Mouse (Mus musculus) midbrain, embryonic 14.5 days (tissue): ENCODE measurements around the gene Npsr1. TPM values are rescaled to one million over a fixed set of nuclear protein-coding genes. Genes with fewer than 3 reads are reported as not detected.
A peak's percentile ranks its signal among the peaks of the same experiment; 100 is the strongest.

Source experiments
- ATAC-seq: fragments of 200-750 bp; cut with Nextera tagmentation; 2 replicates; pipeline ENCODE4 v1.8.0; 2017; ENCODE audit warnings: moderate number of reproducible peaks, moderate library complexity; ENCODE audit not compliant: low FRiP score, low TSS enrichment
- DNase-seq: peaks from one replicate; pipeline ENCODE4 v3.0.0-alpha.2; 2015
- H3K27ac ChIP-seq: fragments of 300-500 bp; sonication (generic); replicated peaks from 2 replicates; pipeline ENCODE4 v1.5.1; 2014; ENCODE audit warnings: mild to moderate bottlenecking, low read depth, low read length, moderate library complexity
- H3K27me3 ChIP-seq: fragments of 300-500 bp; sonication (generic); 2 replicates; pipeline ENCODE4 v1.6.1; 2014; ENCODE audit warnings: low read length, control low read depth, mixed read lengths; ENCODE audit not compliant: control insufficient read depth, insufficient read depth
- H3K36me3 ChIP-seq: fragments of 300-500 bp; sonication (generic); 2 replicates; pipeline ENCODE4 v1.6.1; 2014; ENCODE audit warnings: low read length, control low read depth; ENCODE audit not compliant: control insufficient read depth, insufficient read depth
- H3K4me1 ChIP-seq: fragments of 300-500 bp; sonication (generic); 2 replicates; pipeline ENCODE4 v1.6.1; 2014; ENCODE audit warnings: mild to moderate bottlenecking, antibody characterized with exemption, low read length, control low read depth; ENCODE audit not compliant: control insufficient read depth, insufficient read depth
- H3K4me2 ChIP-seq: fragments of 300-500 bp; sonication (generic); 2 replicates; pipeline ENCODE4 v1.6.1; 2014; ENCODE audit warnings: mild to moderate bottlenecking, low read length, moderate library complexity
- H3K4me3 ChIP-seq: fragments of 300-500 bp; sonication (generic); replicated peaks from 2 replicates; pipeline ENCODE4 v1.5.1; 2014; ENCODE audit warnings: low read depth, low read length
- H3K9ac ChIP-seq: fragments of 300-500 bp; sonication (generic); replicated peaks from 2 replicates; pipeline ENCODE4 v1.6.1; 2014; ENCODE audit warnings: mild to moderate bottlenecking, low read length, moderate library complexity
- H3K9me3 ChIP-seq: fragments of 300-500 bp; sonication (generic); 2 replicates; pipeline ENCODE4 v1.6.1; 2016; ENCODE audit warnings: low read length, control low read depth, mixed read lengths; ENCODE audit not compliant: control insufficient read depth
- WGBS: fragments of 180-500 bp; shearing (Covaris S2); extraction: QIAGEN DNeasy Blood & Tissue Kit; methylation state at CpG from one replicate; pipeline ENCODE4 v1.1.7; 2014; 5-methylcytosine and 5-hydroxymethylcytosine counted together
- polyA plus RNA-seq: library from polyadenylated mRNA; unstranded; fragments of >200 nt; fragmentation: Nextera tagmentation; extraction: Ambion mirVana; gene quantifications from 2 replicates; pipeline ENCODE4 v1.2.1, GENCODE M21; 2014

Npsr1 gene
- polyA plus RNA-seq, 1 experiment from 2014 or later, result 0.21 TPM

- Histone ChIP-seq H3K27ac (no peak overlapping the region), H3K4me2 (no peak overlapping the region), H3K36me3 (no peaks in the 10 kb centered on the region), H3K9me3 (no peaks in the 10 kb centered on the region), H3K27me3 (no peaks in the 10 kb centered on the region), H3K4me3 (no peak overlapping the region), H3K4me1 (no peaks in the 10 kb centered on the region), H3K9ac (no peak overlapping the region)
- no peak for DNase-seq
- ATAC-seq, result no peak
- WGBS, result 92% methylated on average over 2 of the region's 2 CpGs
Measured at GRCm38 (mm10) chr9:24280498-24281287, 182.9 kb downstream of the Npsr1 start.

- WGBS, result 82% methylated on average over 3 of the region's 3 CpGs
- Histone ChIP-seq H3K36me3 (no peaks in the 10 kb centered on the region), H3K4me3 (no peak overlapping the region), H3K9ac (no peak overlapping the region), H3K4me1 (no peaks in the 10 kb centered on the region), H3K27me3 (no peaks in the 10 kb centered on the region), H3K4me2 (no peak overlapping the region), H3K27ac (no peak overlapping the region), H3K9me3 (no peaks in the 10 kb centered on the region)
- DNase-seq (no peak), ATAC-seq (no peak)
Measured at GRCm38 (mm10) chr9:24282617-24283016, 184.8 kb downstream of the Npsr1 start.

- DNase-seq, result peak; percentile 14
- 73% methylated on average over 2 of the region's 2 CpGs for WGBS
Measured at GRCm38 (mm10) chr9:24283071-24283470, 185.3 kb downstream of the Npsr1 start.

DNA sequence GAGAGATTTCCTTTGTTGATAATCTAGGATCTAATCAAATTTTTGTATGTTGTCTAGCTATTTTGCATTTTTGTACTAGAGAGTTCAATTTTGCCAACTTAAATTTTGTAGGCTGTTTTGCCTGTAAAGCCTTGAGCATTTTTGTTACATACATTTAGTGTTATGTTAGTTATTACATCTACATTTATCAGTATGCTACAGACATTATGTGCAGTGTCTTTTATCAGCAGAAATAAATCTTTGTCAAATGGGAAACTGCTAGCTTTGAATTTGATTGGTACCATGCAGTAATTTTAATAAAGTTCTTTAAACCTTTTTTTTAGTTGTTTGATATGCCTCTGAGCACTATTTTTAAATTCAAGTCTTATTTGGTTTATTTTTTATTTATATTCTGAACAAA is 185.7 kb downstream of the Npsr1 start:
- Histone ChIP-seq H3K9ac (no peak overlapping the region), H3K27me3 (no peaks in the 10 kb centered on the region), H3K4me2 (no peak overlapping the region), H3K9me3 (no peaks in the 10 kb centered on the region), H3K4me3 (no peak overlapping the region), H3K36me3 (no peaks in the 10 kb centered on the region), H3K27ac (no peak overlapping the region), H3K4me1 (no peaks in the 10 kb centered on the region)
- DNase-seq (no peak), ATAC-seq (no peak)

More at GRCm38 (mm10) chr9:24283071-24283470, 185.3 kb downstream of the Npsr1 start:
- no peak overlapping the region for H3K27ac ChIP-seq
- H3K36me3 ChIP-seq, result no peaks in the 10 kb centered on the region
- no peak for ATAC-seq
- H3K4me2 ChIP-seq, result no peak overlapping the region
- no peaks in the 10 kb centered on the region for H3K9me3 ChIP-seq
- H3K9ac ChIP-seq, result no peak overlapping the region
- no peaks in the 10 kb centered on the region for H3K27me3 ChIP-seq
- H3K4me1 ChIP-seq, result no peaks in the 10 kb centered on the region
- no peak overlapping the region for H3K4me3 ChIP-seq

DNA sequence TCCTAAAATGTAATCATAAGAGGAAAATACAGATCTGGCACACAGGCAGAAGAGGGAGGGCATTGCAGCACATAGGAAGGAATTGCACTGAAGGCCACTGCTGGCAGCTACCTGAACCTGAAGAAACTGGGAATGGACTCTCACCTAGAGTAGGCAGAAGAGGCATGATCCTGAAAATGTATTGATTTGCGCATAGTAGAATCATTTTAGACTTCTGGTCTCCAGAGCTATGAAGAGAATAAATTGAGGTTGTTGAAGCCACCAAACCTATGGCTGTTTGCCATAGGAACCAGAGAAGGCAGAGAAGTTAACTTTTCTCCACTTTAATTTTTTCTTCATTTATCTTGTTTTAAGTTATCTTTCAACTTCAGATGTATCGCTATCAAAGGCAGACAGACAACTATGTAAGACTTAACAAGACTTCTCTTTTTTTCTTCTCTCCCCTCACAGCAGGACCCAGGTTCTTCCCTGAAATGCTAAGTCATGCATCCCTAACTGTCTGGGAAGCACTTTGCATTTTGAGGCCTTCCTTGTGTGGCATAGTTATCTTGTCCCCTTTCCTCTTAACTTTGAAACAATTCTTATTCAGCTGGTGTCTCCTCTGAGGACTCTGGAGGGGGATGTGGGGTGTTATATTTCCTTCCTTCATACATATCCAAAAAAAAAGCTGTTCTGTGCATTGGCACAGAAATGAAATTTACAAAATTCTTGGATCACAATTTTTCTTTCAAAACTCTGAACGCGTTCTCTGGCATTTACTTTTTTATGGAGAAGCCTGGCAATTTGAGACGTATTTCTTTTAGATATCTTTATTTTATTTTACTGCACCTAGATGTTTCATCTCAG is 186.7 kb downstream of the Npsr1 start:
- DNase-seq (no peak), ATAC-seq (no peak)
- no peak overlapping the region for H3K4me3 ChIP-seq
- no peaks in the 10 kb centered on the region for H3K36me3 ChIP-seq
- H3K4me2 ChIP-seq, result no peak overlapping the region
- no peak overlapping the region for H3K9ac ChIP-seq
- H3K27me3 ChIP-seq, result no peaks in the 10 kb centered on the region
- no peak overlapping the region for H3K27ac ChIP-seq
- 85% methylated on average over 5 of the region's 5 CpGs for WGBS
- H3K9me3 ChIP-seq, result no peaks in the 10 kb centered on the region
- H3K4me1 ChIP-seq, result no peaks in the 10 kb centered on the region

DNA sequence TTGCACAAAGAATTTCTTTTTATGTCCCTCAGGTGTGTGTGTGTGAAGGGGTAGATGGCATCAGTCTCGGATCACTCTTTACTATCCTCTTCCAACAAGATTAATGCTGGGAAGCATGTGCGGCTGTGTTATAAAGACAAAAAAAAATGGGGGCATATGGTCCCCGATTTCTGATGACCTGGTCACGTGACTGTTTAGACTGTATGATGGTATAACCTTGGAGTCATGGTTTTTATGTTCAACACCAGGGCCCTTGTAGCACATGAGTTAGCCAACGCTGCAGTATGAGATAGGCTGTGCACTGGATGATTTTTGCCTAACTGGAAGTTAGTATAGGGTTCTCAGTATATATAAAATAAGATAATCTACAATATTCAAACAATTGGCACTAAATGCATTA is 187.6 kb downstream of the Npsr1 start:
- Histone ChIP-seq H3K4me3 (no peak overlapping the region), H3K9me3 (no peaks in the 10 kb centered on the region), H3K27ac (no peak overlapping the region), H3K9ac (no peak overlapping the region), H3K4me2 (no peak overlapping the region), H3K36me3 (no peaks in the 10 kb centered on the region), H3K27me3 (no peaks in the 10 kb centered on the region), H3K4me1 (no peaks in the 10 kb centered on the region)
- DNase-seq (no peak), ATAC-seq (no peak)
- WGBS, result 91% methylated on average over 5 of the region's 5 CpGs

DNA sequence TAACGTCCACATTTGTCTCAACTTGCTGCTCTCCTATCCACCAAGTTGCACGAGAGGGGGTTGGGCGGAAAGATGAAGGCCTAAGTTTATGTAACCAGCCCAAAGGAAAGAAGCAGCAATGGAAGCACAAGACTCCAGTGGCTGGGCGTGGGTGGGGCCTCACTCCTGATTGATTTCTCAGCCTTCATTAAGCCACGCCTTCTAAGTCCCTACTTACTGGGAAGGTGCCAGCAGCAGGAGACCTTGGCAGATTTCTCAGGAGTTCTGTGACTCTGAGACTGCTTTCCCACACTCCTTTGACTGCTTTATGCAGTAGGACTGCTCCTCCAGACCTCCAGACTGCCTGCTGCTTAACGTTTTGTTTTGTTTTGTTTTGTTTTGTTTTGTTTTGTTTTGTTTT is 193.6 kb downstream of the Npsr1 start:
- DNase-seq (peak; percentile 32), ATAC-seq (no peak)
- no peak overlapping the region for H3K4me2 ChIP-seq
- WGBS, result 47% methylated on average over 6 of the region's 6 CpGs
- no peak overlapping the region for H3K9ac ChIP-seq
- H3K4me1 ChIP-seq, result no peaks in the 10 kb centered on the region
- no peak overlapping the region for H3K27ac ChIP-seq
- no peak overlapping the region for H3K4me3 ChIP-seq
- no peaks in the 10 kb centered on the region for H3K9me3 ChIP-seq
- no peaks in the 10 kb centered on the region for H3K36me3 ChIP-seq
- H3K27me3 ChIP-seq, result no peaks in the 10 kb centered on the region

DNA sequence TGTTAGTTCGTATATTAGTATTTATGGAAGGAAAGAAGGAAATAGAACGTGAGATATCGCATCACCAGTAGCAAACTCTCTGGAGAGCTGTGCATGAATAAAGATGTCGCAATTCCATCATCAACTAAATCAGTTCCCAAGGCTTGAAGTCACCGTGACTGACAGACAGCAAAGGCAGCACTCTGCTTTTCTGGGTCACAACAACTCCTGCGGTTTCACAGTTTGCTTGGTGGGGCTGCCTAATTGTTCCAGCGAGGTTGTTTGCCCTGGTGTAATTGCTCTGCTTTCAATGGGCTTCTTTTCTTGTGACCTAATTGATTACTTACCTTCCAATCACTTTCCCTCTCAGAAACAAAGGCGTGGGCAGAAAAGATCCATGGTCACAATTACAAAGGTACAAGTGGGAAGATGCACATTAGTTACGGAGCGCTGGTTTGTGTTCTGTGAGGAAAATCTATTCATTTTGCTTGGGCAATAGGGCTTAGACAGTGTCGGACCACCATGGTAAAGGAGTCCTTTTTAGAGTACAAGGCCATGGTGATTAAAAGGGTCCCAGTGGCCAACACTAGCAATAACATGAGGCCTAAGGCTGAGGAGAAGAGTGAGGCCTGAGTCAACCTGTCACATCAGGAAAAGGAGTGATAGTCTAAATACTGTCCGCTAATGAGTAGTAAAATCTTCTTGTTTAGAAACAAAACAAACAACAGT is 195.6 kb downstream of the Npsr1 start:
- Histone ChIP-seq H3K27me3 (no peaks in the 10 kb centered on the region), H3K9me3 (no peaks in the 10 kb centered on the region), H3K4me1 (no peaks in the 10 kb centered on the region), H3K4me2 (no peak overlapping the region), H3K9ac (no peak overlapping the region), H3K4me3 (no peak overlapping the region), H3K36me3 (no peaks in the 10 kb centered on the region), H3K27ac (no peak overlapping the region)
- WGBS, result 41% methylated on average over 12 of the region's 12 CpGs
- ATAC-seq (no peak), DNase-seq (peak; percentile 11)
